Mouse (Mus musculus) macrophage (primary cell): ENCODE data around the gene Fam102a. TPM values are rescaled to one million over a fixed set of nuclear protein-coding genes. Genes with fewer than 3 reads are reported as not detected.

ENCODE experiments used
- H3K27ac ChIP-seq: fragments of 350-480 bp; formaldehyde crosslinking; 2 replicates; pipeline ENCODE4 v1.9.0; 2021
- H3K36me3 ChIP-seq: fragments of 350-480 bp; formaldehyde crosslinking; 2 replicates; pipeline ENCODE4 v1.9.0; 2021; ENCODE audit errors: inconsistent target
- H3K4me3 ChIP-seq: fragments of 350-480 bp; formaldehyde crosslinking; 2 replicates; pipeline ENCODE4 v1.9.0; 2021; ENCODE audit errors: inconsistent target
- H3K79me2 ChIP-seq: fragments of 350-480 bp; formaldehyde crosslinking; 2 replicates; pipeline ENCODE4 v1.9.0; 2021; ENCODE audit errors: inconsistent target
- WGBS: methylation state at CpG from one replicate; pipeline ENCODE4 v1.1.7; 2026; ENCODE audit warnings: inconsistent platforms; ENCODE audit not compliant: missing documents; 5-methylcytosine and 5-hydroxymethylcytosine counted together
- polyA plus RNA-seq: library from polyadenylated mRNA; stranded (reverse); fragments of 250-400 nt; gene quantifications from 3 replicates; pipeline ENCODE4 v1.2.4, GENCODE M21; 2018; ENCODE audit warnings: inconsistent platforms

The Fam102a gene
- polyA plus RNA-seq, 1 experiment from 2014 or later, result 3.5 TPM

- 35% methylated on average over 3 of the region's 3 CpGs for WGBS
- Histone ChIP-seq H3K4me3 (no peak overlapping the region), H3K79me2 (no peaks in the 10 kb centered on the region)
Measured at GRCm38 (mm10) chr2:32503588-32503987, 31.5 kb upstream of the Fam102a start.

GRCm38 (mm10) chr2:32505536-32505935 lies 29.6 kb upstream of the Fam102a start:
- no peak overlapping the region for H3K27ac ChIP-seq
- WGBS, result 100% methylated on average over 2 of the region's 2 CpGs
- no peaks in the 10 kb centered on the region for H3K36me3 ChIP-seq
- no peak overlapping the region for H3K4me3 ChIP-seq
- H3K79me2 ChIP-seq, result no peaks in the 10 kb centered on the region

More at GRCm38 (mm10) chr2:32503588-32503987, 31.5 kb upstream of the Fam102a start:
- Histone ChIP-seq H3K36me3 (no peaks in the 10 kb centered on the region), H3K27ac (peak overlapping the region; percentile 12; the same call in 1 of the 2 replicates)

GRCm38 (mm10) chr2:32506673-32507668 lies 28.2 kb upstream of the Fam102a start:
- Histone ChIP-seq H3K27ac (no peak overlapping the region), H3K36me3 (no peaks in the 10 kb centered on the region), H3K4me3 (no peak overlapping the region), H3K79me2 (no peaks in the 10 kb centered on the region)
- WGBS, result 41% methylated on average over 22 of the region's 22 CpGs

- Histone ChIP-seq H3K4me3 (no peak overlapping the region), H3K27ac (no peak overlapping the region), H3K36me3 (no peaks in the 10 kb centered on the region), H3K79me2 (no peaks in the 10 kb centered on the region)
- WGBS, result 92% methylated on average over 6 of the region's 9 CpGs
Measured at GRCm38 (mm10) chr2:32507906-32508305, 27.2 kb upstream of the Fam102a start.

DNA sequence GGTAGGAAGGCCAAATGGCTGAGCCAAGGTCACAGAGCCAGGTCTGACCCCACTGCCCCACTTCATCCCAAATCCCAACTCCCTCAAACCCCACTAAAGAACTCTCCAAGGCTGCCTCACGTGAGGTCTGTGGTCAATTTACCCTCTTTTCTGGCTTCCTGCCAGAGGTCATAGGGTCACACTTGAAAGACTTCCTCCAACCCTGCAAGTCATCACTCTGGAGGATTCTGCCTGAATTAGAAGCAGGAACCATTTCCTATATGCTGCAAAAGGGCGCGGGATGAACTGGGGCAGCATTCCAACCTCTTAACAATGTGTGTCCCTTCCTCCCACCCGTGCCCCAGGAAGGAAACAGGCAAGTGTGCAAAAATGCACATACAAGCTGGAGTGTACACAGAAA lies 25.8 kb upstream of the Fam102a start:
- H3K27ac ChIP-seq, result peak overlapping the region; percentile 1; the same call in 1 of the 2 replicates
- WGBS, result 5% methylated on average over 4 of the region's 4 CpGs
- H3K4me3 ChIP-seq, result no peak overlapping the region
- H3K79me2 ChIP-seq, result no peaks in the 10 kb centered on the region
- H3K36me3 ChIP-seq, result no peaks in the 10 kb centered on the region

DNA sequence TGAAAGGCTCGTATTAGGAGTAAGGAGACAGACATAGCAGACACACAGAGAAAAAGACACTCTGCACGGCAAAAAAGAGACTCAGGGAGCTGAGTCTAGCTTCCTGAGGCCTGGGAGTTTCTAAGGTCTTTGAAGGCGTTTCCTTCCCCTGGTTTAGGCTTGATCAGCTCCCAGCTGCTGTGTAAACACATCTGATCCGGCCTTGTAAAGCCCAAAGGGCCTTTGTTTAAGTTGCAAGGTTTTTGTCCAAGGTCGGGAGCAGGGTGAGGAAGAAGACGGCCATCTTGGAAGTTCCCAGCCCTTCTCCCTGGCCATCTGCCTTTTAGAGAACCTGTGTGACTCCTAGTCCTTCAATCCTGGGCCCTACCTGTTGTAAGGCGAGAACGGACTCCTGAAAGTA lies 25.2 kb upstream of the Fam102a start:
- no peaks in the 10 kb centered on the region for H3K36me3 ChIP-seq
- WGBS, result 73% methylated on average over 8 of the region's 8 CpGs
- H3K79me2 ChIP-seq, result no peaks in the 10 kb centered on the region
- H3K4me3 ChIP-seq, result no peak overlapping the region
- H3K27ac ChIP-seq, result peak overlapping the region; percentile 1; the same call in 1 of the 2 replicates

GRCm38 (mm10) chr2:32512592-32512991 lies 22.5 kb upstream of the Fam102a start:
- no peaks in the 10 kb centered on the region for H3K79me2 ChIP-seq
- H3K36me3 ChIP-seq, result no peaks in the 10 kb centered on the region
- H3K27ac ChIP-seq, result no peak overlapping the region
- WGBS, result 78% methylated on average over 7 of the region's 7 CpGs
- H3K4me3 ChIP-seq, result no peak overlapping the region

- 12% methylated on average over 6 of the region's 6 CpGs for WGBS
Measured at GRCm38 (mm10) chr2:32514335-32514734, 20.8 kb upstream of the Fam102a start.

GRCm38 (mm10) chr2:32517233-32517867 lies 17.8 kb upstream of the Fam102a start:
- Histone ChIP-seq H3K79me2 (no peaks in the 10 kb centered on the region), H3K27ac (no peak overlapping the region), H3K36me3 (no peaks in the 10 kb centered on the region), H3K4me3 (no peak overlapping the region)
- 90% methylated on average over 4 of the region's 4 CpGs for WGBS

More at GRCm38 (mm10) chr2:32514335-32514734, 20.8 kb upstream of the Fam102a start:
- peak overlapping the region; percentile 15; the same call in 1 of the 2 replicates for H3K27ac ChIP-seq
- H3K79me2 ChIP-seq, result no peaks in the 10 kb centered on the region
- H3K36me3 ChIP-seq, result no peaks in the 10 kb centered on the region
- no peak overlapping the region for H3K4me3 ChIP-seq

DNA sequence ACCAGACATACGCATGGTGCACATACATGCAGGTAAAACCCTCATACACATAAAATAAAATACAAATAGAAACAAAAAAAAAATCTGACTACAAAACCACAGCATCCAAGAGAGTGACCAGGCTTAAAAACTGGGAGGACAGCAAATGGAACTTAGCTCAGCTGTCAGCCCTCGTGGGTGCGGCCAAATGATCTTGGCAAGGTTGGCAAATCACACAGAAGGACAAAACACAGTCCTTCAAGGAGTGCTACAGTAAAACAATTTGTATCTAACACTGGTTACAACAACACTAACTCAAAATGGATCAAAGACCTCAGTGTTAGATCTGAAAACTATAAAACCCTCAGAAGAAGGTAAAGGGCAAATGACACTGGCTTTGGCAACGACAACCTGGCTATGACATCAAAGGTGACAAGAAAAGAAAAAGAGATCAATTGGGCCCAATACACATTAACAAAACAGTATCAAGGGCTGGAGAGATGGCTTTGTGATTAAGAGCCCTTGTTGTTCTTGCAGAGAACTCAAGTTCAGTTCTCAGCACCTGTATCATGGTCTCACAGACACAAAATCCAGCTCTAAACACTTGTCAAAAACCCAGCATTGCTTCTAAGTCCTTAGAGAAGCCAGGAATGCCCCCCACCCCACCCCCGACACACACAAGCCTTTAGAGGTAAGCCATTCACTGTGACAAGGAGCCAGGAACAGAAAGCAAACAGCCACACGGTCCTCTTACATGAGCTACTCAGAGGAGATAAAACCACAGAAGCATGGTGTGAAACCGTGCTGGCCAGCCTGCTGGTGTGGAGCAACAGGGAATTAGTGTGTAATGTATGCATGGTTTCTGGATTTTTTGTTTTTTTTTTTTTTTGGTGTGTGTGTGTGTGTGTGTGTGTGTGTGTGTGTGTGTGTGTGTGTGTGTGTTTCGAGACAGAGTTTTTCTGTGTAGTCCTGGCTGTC lies 14.8 kb upstream of the Fam102a start:
- no peak overlapping the region for H3K27ac ChIP-seq

DNA sequence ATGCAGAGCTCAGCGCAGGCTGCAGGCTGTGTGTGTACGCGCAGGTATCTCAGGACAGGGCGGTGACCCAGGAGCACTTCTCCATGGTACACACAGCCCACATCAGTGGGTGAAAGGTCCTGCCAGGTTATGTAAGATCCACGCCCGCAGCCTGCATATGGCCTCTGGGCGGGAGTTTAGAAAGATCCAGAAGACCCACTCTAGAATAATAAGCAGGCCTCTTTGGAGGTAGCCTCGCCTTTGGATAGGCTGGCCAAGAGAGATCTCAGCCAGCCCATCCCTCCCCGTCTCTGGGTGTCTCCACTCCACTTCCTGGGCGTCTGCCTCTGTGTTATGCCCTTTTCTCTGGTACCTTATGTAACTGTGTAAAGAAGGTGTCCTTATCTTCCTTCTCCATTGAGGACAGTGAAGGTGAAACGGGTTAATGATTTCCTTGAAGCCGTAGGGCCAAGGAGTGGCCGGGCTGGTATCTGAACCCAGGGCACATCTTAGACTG lies 10.5 kb upstream of the Fam102a start:
- Histone ChIP-seq H3K27ac (no peak overlapping the region), H3K4me3 (no peak overlapping the region), H3K79me2 (no peaks in the 10 kb centered on the region), H3K36me3 (no peaks in the 10 kb centered on the region)
- WGBS, result 86% methylated on average over 13 of the region's 13 CpGs

More for the DNA sequence above, 14.8 kb upstream of the Fam102a start:
- H3K4me3 ChIP-seq, result no peak overlapping the region
- no peaks in the 10 kb centered on the region for H3K36me3 ChIP-seq
- H3K79me2 ChIP-seq, result no peaks in the 10 kb centered on the region
- WGBS, result 81% methylated on average over 5 of the region's 8 CpGs

GRCm38 (mm10) chr2:32525816-32526215 lies 9.3 kb upstream of the Fam102a start:
- Histone ChIP-seq H3K79me2 (no peaks in the 10 kb centered on the region), H3K27ac (no peak overlapping the region), H3K36me3 (no peaks in the 10 kb centered on the region), H3K4me3 (no peak overlapping the region)
- 97% methylated on average over 12 of the region's 12 CpGs for WGBS

DNA sequence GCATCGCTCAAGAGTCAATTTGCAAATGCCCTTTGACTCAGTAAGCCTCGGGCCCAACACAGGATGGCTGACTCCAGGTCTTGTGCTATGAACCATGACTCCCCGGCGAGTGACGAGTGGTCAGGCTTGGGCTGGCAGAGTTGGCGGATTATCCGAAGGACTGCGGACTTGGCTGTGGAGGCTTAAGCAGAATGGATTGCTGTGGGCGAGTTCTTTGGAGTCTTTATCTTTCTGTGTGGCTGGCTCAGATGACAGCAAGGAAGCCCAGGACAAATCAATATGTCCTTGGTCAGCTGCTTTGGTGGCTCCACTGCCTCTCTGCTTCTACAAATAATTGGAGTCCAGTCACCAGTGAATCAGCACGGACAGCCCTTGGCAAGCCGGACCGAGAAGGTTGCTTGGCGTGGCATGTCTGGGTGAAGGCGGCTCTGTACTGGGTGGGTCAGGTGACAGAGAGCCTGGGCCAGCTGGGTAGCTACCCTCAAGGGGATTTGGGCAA lies 7.6 kb upstream of the Fam102a start:
- 92% methylated on average over 14 of the region's 14 CpGs for WGBS
- no peaks in the 10 kb centered on the region for H3K79me2 ChIP-seq
- H3K4me3 ChIP-seq, result no peak overlapping the region
- no peak overlapping the region for H3K27ac ChIP-seq
- H3K36me3 ChIP-seq, result no peaks in the 10 kb centered on the region

DNA sequence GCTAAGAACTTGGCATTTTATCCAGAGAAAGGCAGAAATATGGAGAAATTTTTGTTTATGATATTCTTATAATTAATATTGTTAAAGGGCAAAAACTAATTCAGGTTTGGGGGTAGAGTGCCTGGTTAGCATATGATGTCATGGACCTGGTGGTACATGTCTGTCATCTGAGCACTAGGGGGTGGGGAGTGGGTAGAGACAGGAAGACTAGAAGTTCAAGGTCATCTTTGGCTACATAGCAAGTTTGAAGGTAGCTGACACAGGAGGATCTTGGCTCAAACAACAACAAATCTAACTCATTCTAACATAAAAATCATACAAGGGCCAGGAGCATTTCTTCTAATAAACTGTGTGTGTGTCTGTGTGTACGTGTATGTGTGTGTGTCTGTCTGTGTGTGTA lies 6.8 kb upstream of the Fam102a start:
- 100% methylated on average over 1 of the region's 1 CpGs for WGBS
- Histone ChIP-seq H3K36me3 (no peaks in the 10 kb centered on the region), H3K79me2 (no peaks in the 10 kb centered on the region), H3K27ac (no peak overlapping the region), H3K4me3 (no peak overlapping the region)
